In genomic region chr2:180547384-180548106, GRCm38 (mm10) we compare ENCODE assay signal across 10 mouse cellular contexts. TPM values are rescaled to one million over a fixed set of nuclear protein-coding genes. Genes with fewer than 3 reads are reported as not detected.
DNase-seq lines count a peak whose midpoint lies in the region; ATAC-seq lines count a peak whose summit lies in the region.
"Had no signal": no experiment of that assay in that cellular context is flagged by ENCODE, and none has a peak within 500 bp of the region (broad histone marks: within the 10 kb centered on the region; RNA-seq: fewer than 3 reads in every experiment).

No protein-coding gene starts in this region.

- peaks cover 10% of the 10 kb centered on the region for H3K4me1 ChIP-seq in lung, embryonic 15.5 days
- peaks cover 8% of the 10 kb centered on the region for H3K4me1 ChIP-seq in embryonic facial prominence, embryonic 12.5 days
- peaks cover 13% of the 10 kb centered on the region for H3K4me1 ChIP-seq in hindbrain, embryonic 12.5 days

- H3K4me2 ChIP-seq in lung, embryonic 15.5 days: 0 out of 2 replicates have a peak overlapping the region, but pooled peaks have one; percentile 16
- peak overlapping the region; percentile 19; the same call in 1 of the 2 replicates for H3K4me2 ChIP-seq in embryonic facial prominence, embryonic 12.5 days (replicated peaks)
- peak overlapping the region; percentile 36; the same call in 1 of the 2 replicates for H3K4me2 ChIP-seq in hindbrain, embryonic 12.5 days (replicated peaks)

- WGBS in lung, embryonic 15.5 days: 11% methylated on average over 8 of the region's 8 CpGs
- WGBS in embryonic facial prominence, embryonic 12.5 days: 20% methylated on average over 8 of the region's 8 CpGs
- 16% methylated on average over 8 of the region's 8 CpGs for WGBS in hindbrain, embryonic 12.5 days

- no peak overlapping the region for H3K4me3 ChIP-seq in lung, embryonic 15.5 days
- H3K4me3 ChIP-seq in embryonic facial prominence, embryonic 12.5 days: no peak overlapping the region
- no peak overlapping the region for H3K4me3 ChIP-seq in hindbrain, embryonic 12.5 days
- H3K4me3 ChIP-seq: erythroblast, embryonic 14.5 days had no signal

- no peak overlapping the region for H3K27ac ChIP-seq in lung, embryonic 15.5 days
- H3K27ac ChIP-seq in embryonic facial prominence, embryonic 12.5 days: no peak overlapping the region
- H3K27ac ChIP-seq in hindbrain, embryonic 12.5 days: peak overlapping the region; percentile 42; the same call in 1 of the 2 replicates

- ATAC-seq in lung, embryonic 15.5 days (ENCODE audit: borderline replicate concordance, extremely low read depth, low FRiP score, low TSS enrichment): peak; percentile 68
- 0 out of 2 replicates have a peak, but pooled peaks have one; percentile 50 for ATAC-seq in embryonic facial prominence, embryonic 12.5 days (ENCODE audit: insufficient number of reproducible peaks, insufficient read depth, low FRiP score, low TSS enrichment)
- peak; percentile 86 for ATAC-seq in hindbrain, embryonic 12.5 days (ENCODE audit: low FRiP score)
- ATAC-seq in megakaryocyte-erythroid progenitor cell, adult 5-6 weeks (replicated peaks; ENCODE audit: low FRiP score, low TSS enrichment, poor library complexity, severe bottlenecking): no peak

- H3K9ac ChIP-seq in lung, embryonic 15.5 days: no peak overlapping the region
- no peak overlapping the region for H3K9ac ChIP-seq in embryonic facial prominence, embryonic 12.5 days
- H3K9ac ChIP-seq in hindbrain, embryonic 12.5 days: peak overlapping the region; percentile 47

- no peaks in the 10 kb centered on the region for H3K36me3 ChIP-seq in lung, embryonic 15.5 days
- H3K36me3 ChIP-seq in embryonic facial prominence, embryonic 12.5 days: no peaks in the 10 kb centered on the region
- no peaks in the 10 kb centered on the region for H3K36me3 ChIP-seq in hindbrain, embryonic 12.5 days

- H3K27me3 ChIP-seq in lung, embryonic 15.5 days: no peaks in the 10 kb centered on the region
- no peaks in the 10 kb centered on the region for H3K27me3 ChIP-seq in embryonic facial prominence, embryonic 12.5 days
- H3K27me3 ChIP-seq in hindbrain, embryonic 12.5 days: 0 out of 2 replicates have a peak, but pooled peaks cover 4% of the 10 kb centered on the region

- DNase-seq in lung, postnatal 14 days: no peak
- peak; percentile 11 for DNase-seq in retina, embryonic 14.5 days (ENCODE audit: low spot score)
- no peak for DNase-seq in gastrocnemius, postnatal 10 days
- DNase-seq: lung, postnatal 36 days had no signal

- no peaks in the 10 kb centered on the region for H3K9me3 ChIP-seq in lung, embryonic 15.5 days
- H3K9me3 ChIP-seq in embryonic facial prominence, embryonic 12.5 days: no peaks in the 10 kb centered on the region
- no peaks in the 10 kb centered on the region for H3K9me3 ChIP-seq in hindbrain, embryonic 12.5 days (replicated peaks)

RNA-seq across cellular contexts. Expression of gene Mrgbp, which starts 33.6 kb away (rescaled TPM):
- 29.9 and 31.3 TPM in 2 replicates for polyA plus RNA-seq in lung, embryonic 15.5 days (2015; fragmentation: Nextera tagmentation; extraction: Ambion mirVana)
- 40.0 and 41.5 TPM in 2 replicates for polyA plus RNA-seq in embryonic facial prominence, embryonic 12.5 days (2016; fragmentation: Nextera tagmentation; extraction: Ambion mirVana)
- 41.7 and 43.3 TPM in 2 replicates for polyA plus RNA-seq in hindbrain, embryonic 12.5 days (2016; fragmentation: Nextera tagmentation; extraction: Ambion mirVana)
- 10 to 100 TPM in 1 of 2 experiments, 1 to 10 TPM in 1; 7.5 to 10.4 TPM for total RNA-seq in gastrocnemius, postnatal 10 days (2021)
- total RNA-seq in megakaryocyte-erythroid progenitor cell, adult 5-6 weeks (2014; fragmentation: Nextera tagmentation): 32.0 and 43.3 TPM in 2 replicates
- total RNA-seq in megakaryocyte-erythroid progenitor cell, adult 5-6 weeks (2017): 37.5 and 39.7 TPM in 2 replicates

RNA-seq across cellular contexts. Expression of gene Ogfr, which starts 41.5 kb away (rescaled TPM):
- 60.4 and 62.2 TPM in 2 replicates for polyA plus RNA-seq in lung, embryonic 15.5 days (2015; fragmentation: Nextera tagmentation; extraction: Ambion mirVana)
- 97.7 and 104 TPM in 2 replicates for polyA plus RNA-seq in embryonic facial prominence, embryonic 12.5 days (2016; fragmentation: Nextera tagmentation; extraction: Ambion mirVana)
- 96.5 and 96.6 TPM in 2 replicates for polyA plus RNA-seq in hindbrain, embryonic 12.5 days (2016; fragmentation: Nextera tagmentation; extraction: Ambion mirVana)
- total RNA-seq in gastrocnemius, postnatal 10 days (2021): 10 to 100 TPM; 27.9 to 32.2 TPM
- 24.8 and 37.6 TPM in 2 replicates for total RNA-seq in megakaryocyte-erythroid progenitor cell, adult 5-6 weeks (2014; fragmentation: Nextera tagmentation)
- 32.0 and 42.5 TPM in 2 replicates for total RNA-seq in megakaryocyte-erythroid progenitor cell, adult 5-6 weeks (2017)

RNA-seq across cellular contexts. Expression of gene Ntsr1, which starts 47.8 kb away (rescaled TPM):
- polyA plus RNA-seq in lung, embryonic 15.5 days (2015; fragmentation: Nextera tagmentation; extraction: Ambion mirVana): 0.89 and 1.3 TPM in 2 replicates
- polyA plus RNA-seq in embryonic facial prominence, embryonic 12.5 days (2016; fragmentation: Nextera tagmentation; extraction: Ambion mirVana): 0.25 and 0.55 TPM in 2 replicates
- 0.40 and 0.43 TPM in 2 replicates for polyA plus RNA-seq in hindbrain, embryonic 12.5 days (2016; fragmentation: Nextera tagmentation; extraction: Ambion mirVana)
- under 1 TPM; 0.14 TPM for total RNA-seq in gastrocnemius, postnatal 10 days (2021)
- not detected in 2 replicates for total RNA-seq in megakaryocyte-erythroid progenitor cell, adult 5-6 weeks (2014; fragmentation: Nextera tagmentation)
- total RNA-seq in megakaryocyte-erythroid progenitor cell, adult 5-6 weeks (2017): not detected in 2 replicates
- total RNA-seq: MEL had no signal
- polyA plus RNA-seq: erythroblast, embryonic 14.5 days had no signal

RNA-seq across cellular contexts. Expression of gene Col9a3, which starts 50.0 kb away (rescaled TPM):
- polyA plus RNA-seq in lung, embryonic 15.5 days (2015; fragmentation: Nextera tagmentation; extraction: Ambion mirVana): 36.3 and 39.5 TPM in 2 replicates
- 124 and 159 TPM in 2 replicates for polyA plus RNA-seq in embryonic facial prominence, embryonic 12.5 days (2016; fragmentation: Nextera tagmentation; extraction: Ambion mirVana)
- polyA plus RNA-seq in hindbrain, embryonic 12.5 days (2016; fragmentation: Nextera tagmentation; extraction: Ambion mirVana): 171 and 195 TPM in 2 replicates
- total RNA-seq in gastrocnemius, postnatal 10 days (2021): 1 to 10 TPM; 1.0 to 1.4 TPM
- total RNA-seq in megakaryocyte-erythroid progenitor cell, adult 5-6 weeks (2014; fragmentation: Nextera tagmentation): 1.5 and 1.7 TPM in 2 replicates
- total RNA-seq in megakaryocyte-erythroid progenitor cell, adult 5-6 weeks (2017): 2.1 TPM in 1 of 2 replicates, not detected in the other
